Mouse (Mus musculus): Measurements from ENCODE around the gene Pbx2. TPM values are rescaled to one million over a fixed set of nuclear protein-coding genes. Genes with fewer than 3 reads are reported as not detected.
A peak's percentile ranks its signal among the peaks of the same experiment; 100 is the strongest.
"Not testable (repeated sequence)": the region's sequence is repeated elsewhere in the genome, so short reads cannot be mapped to it uniquely, and the experiment has no call there.

Pbx2 gene
- polyA plus RNA-seq (2015; fragmentation: Nextera tagmentation; extraction: Ambion mirVana), result 6.1 and 6.5 TPM in 2 replicates

DNA sequence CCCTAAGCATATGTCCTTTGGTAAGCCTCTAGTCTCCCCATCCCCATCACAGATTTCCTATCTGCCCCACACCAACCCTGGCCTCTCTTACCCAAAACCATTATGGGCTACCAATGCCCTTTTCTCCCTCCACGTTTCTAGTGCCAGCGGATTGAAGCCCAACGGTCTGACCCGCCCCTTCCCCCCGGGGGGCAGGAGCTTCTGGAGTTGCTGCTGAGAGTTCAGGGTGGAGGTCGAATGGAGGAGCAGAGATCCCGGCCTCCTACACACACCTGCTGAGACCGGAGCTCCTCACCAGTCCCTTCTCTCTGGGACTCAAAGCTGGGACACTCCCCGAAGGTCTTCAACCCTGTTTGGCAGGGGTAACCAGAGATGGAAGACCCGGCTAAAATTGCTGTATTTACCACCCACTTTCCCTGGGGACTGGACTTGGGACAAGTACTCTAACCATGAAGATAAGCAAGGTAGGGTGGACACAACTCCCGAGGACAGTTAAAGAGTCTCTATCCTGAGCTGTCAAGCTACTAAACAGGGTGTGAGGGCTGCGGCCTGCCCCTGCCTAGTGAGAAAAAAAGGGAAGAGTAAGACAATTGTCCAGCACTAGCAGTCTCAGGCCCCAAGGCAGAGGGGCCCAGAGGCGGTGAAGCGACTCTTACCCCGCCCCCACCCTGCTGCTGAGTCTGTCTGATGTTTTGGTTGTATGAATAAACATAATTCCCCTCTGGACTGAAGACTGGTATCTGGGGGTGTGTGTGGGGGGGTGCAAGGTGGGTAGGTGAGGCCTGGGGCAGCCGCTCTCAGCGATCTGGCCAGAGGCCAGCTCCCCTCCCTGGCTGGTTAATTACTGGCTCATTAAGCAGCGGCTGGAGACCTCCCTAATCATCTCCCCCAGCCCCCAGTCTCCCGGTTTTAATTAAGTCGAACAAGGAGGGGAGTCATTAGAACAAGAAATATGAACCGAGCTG lies at the start of gene Pbx2:
Gene Pbx2 (plus strand): TSS at position 238 of the 965 bp plus-strand sequence.
- TF ChIP-seq CTCF (IDR thresholded peaks at IDR 0.05; ENCODE audit: low read depth), result no peak
- peaks cover 22% of the 10 kb centered on the region; the same call in 1 of the 2 replicates for H3K36me3 ChIP-seq (ENCODE audit: control insufficient read depth, insufficient read depth)
- H3K9ac ChIP-seq (ENCODE audit: low read depth, low read length), result peak within 1 kb of the TSS; percentile 78
- peak within 1 kb of the TSS; percentile 87 for H3K27ac ChIP-seq (ENCODE audit: low read depth, low read length)
- WGBS, result 10% methylated on average over 21 of the region's 21 CpGs
- H3K9me3 ChIP-seq (ENCODE audit: control insufficient read depth), result no peaks in the 10 kb centered on the region
- no peak for ATAC-seq
- peak within 1 kb of the TSS; percentile 99 for H3K4me2 ChIP-seq (replicated peaks; ENCODE audit: low read depth)
- no peaks in the 10 kb centered on the region for H3K27me3 ChIP-seq (replicated peaks; ENCODE audit: control insufficient read depth, insufficient read depth, low read length)
- peaks cover 8% of the 10 kb centered on the region; the same call in 1 of the 2 replicates for H3K4me1 ChIP-seq (replicated peaks; ENCODE audit: control insufficient read depth, insufficient read depth, low read length)
- H3K4me3 ChIP-seq (ENCODE audit: low read depth, low read length), result peak within 1 kb of the TSS; percentile 69

- not testable (repeated sequence) for H3K4me1 ChIP-seq (replicated peaks; ENCODE audit: control insufficient read depth, insufficient read depth, low read length); H3K27ac ChIP-seq (ENCODE audit: low read depth, low read length); H3K9ac ChIP-seq (ENCODE audit: low read depth, low read length); H3K9me3 ChIP-seq (ENCODE audit: control insufficient read depth); ATAC-seq; H3K4me2 ChIP-seq (replicated peaks; ENCODE audit: low read depth); H3K27me3 ChIP-seq (replicated peaks; ENCODE audit: control insufficient read depth, insufficient read depth, low read length); H3K4me3 ChIP-seq (ENCODE audit: low read depth, low read length); H3K36me3 ChIP-seq (ENCODE audit: control insufficient read depth, insufficient read depth)
- 94% methylated on average over 12 of the region's 13 CpGs for WGBS
Observed at GRCm38 (mm10) chr17:34543567-34543966, 47.5 kb upstream of the Pbx2 start.

DNA sequence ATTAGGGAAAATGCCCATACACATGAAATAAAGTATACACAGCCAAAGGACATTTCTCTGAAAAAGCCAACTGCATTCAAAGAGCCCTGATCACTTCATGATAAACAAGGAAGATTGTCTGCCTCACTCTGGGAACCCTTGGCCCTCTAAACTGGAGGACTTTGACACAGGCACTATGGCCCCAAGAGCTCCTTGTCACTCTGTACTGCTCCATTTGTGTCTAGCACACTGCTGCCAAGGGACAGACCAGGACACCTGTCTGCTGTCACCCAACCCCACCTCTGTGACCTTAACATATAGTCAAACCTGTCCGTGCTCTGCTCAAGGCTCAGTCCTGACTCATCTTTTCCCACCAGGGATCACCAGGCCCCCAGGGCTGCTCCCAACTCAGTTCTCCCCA lies 44.3 kb upstream of the Pbx2 start:
- peak overlapping the region; percentile 37; the same call in 1 of the 2 replicates for H3K4me2 ChIP-seq (replicated peaks; ENCODE audit: low read depth)
- no peaks in the 10 kb centered on the region; the same call in 1 of the 2 replicates for H3K4me1 ChIP-seq (replicated peaks; ENCODE audit: control insufficient read depth, insufficient read depth, low read length)
- no peaks in the 10 kb centered on the region for H3K36me3 ChIP-seq (ENCODE audit: control insufficient read depth, insufficient read depth)
- H3K27ac ChIP-seq (ENCODE audit: low read depth, low read length), result peak overlapping the region; percentile 57; the same call in 1 of the 2 replicates
- no peak overlapping the region for H3K9ac ChIP-seq (ENCODE audit: low read depth, low read length)
- ATAC-seq, result peak; percentile 77
- no peaks in the 10 kb centered on the region for H3K9me3 ChIP-seq (ENCODE audit: control insufficient read depth)
- WGBS, result 53% methylated on average over 1 of the region's 1 CpGs
- no peak overlapping the region for H3K4me3 ChIP-seq (ENCODE audit: low read depth, low read length)
- TF ChIP-seq CTCF (IDR thresholded peaks at IDR 0.05; ENCODE audit: low read depth), result no peak
- no peaks in the 10 kb centered on the region for H3K27me3 ChIP-seq (replicated peaks; ENCODE audit: control insufficient read depth, insufficient read depth, low read length)

DNA sequence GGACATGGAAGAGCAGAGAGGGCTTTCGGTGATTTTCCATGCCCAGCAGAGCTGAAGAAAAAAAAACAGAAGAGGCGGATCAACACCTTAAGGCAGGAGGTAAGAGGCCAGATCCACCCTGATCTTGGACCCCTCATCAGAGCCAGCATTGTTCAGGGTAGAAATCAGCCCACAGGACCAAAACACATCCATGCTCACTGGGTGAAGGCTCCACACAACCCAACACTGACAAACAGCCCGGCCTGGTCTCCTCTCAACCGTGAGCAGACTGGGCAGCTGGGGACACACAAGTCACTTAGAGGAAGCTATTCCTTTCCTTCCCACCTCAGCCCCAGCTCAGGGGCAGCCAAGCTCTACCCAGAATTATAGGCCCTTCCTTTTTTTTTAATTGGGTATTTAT lies 43.5 kb upstream of the Pbx2 start:
- Histone ChIP-seq H3K4me1 (replicated peaks; ENCODE audit: control insufficient read depth, insufficient read depth, low read length) (no peaks in the 10 kb centered on the region; the same call in 1 of the 2 replicates), H3K27ac (ENCODE audit: low read depth, low read length) (peak overlapping the region; percentile 57; the same call in 1 of the 2 replicates), H3K4me2 (replicated peaks; ENCODE audit: low read depth) (peak overlapping the region; percentile 37; the same call in 1 of the 2 replicates), H3K4me3 (ENCODE audit: low read depth, low read length) (no peak overlapping the region), H3K9ac (ENCODE audit: low read depth, low read length) (no peak overlapping the region), H3K27me3 (replicated peaks; ENCODE audit: control insufficient read depth, insufficient read depth, low read length) (no peaks in the 10 kb centered on the region), H3K36me3 (ENCODE audit: control insufficient read depth, insufficient read depth) (no peaks in the 10 kb centered on the region), H3K9me3 (ENCODE audit: control insufficient read depth) (no peaks in the 10 kb centered on the region)
- TF ChIP-seq CTCF (IDR thresholded peaks at IDR 0.05; ENCODE audit: low read depth), result no peak
- WGBS, result 95% methylated on average over 4 of the region's 4 CpGs
- no peak for ATAC-seq

DNA sequence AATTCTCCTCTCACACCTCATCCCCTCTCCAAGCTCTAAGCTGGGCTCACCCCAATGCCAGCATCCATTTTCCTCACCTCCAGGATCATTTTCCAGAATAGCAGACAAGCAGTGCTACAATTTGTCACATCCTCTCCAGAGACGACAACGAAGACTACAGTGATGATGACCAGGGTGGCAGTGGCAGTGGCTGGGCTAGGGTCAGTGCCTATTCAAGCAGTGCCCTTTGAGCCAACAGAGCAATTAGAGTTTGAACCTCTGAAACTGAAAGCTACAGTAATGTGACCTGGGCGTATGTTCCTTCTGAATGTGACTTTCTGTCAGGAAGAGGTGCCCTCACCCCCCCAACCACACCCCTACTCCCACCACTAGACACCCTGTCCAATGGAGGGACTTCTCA lies 41.9 kb upstream of the Pbx2 start:
- H3K36me3 ChIP-seq (ENCODE audit: control insufficient read depth, insufficient read depth), result no peaks in the 10 kb centered on the region
- WGBS, result 43% methylated on average over 3 of the region's 3 CpGs
- TF ChIP-seq CTCF (IDR thresholded peaks at IDR 0.05; ENCODE audit: low read depth), result no peak
- H3K4me2 ChIP-seq (replicated peaks; ENCODE audit: low read depth), result peak overlapping the region; percentile 57
- H3K4me1 ChIP-seq (replicated peaks; ENCODE audit: control insufficient read depth, insufficient read depth, low read length), result no peaks in the 10 kb centered on the region; the same call in 1 of the 2 replicates
- 0 out of 2 replicates have a peak overlapping the region, but pooled peaks have one; percentile 18 for H3K9ac ChIP-seq (ENCODE audit: low read depth, low read length)
- no peaks in the 10 kb centered on the region for H3K9me3 ChIP-seq (ENCODE audit: control insufficient read depth)
- H3K27ac ChIP-seq (ENCODE audit: low read depth, low read length), result peak overlapping the region; percentile 76
- H3K27me3 ChIP-seq (replicated peaks; ENCODE audit: control insufficient read depth, insufficient read depth, low read length), result no peaks in the 10 kb centered on the region
- peak; percentile 67 for ATAC-seq
- H3K4me3 ChIP-seq (ENCODE audit: low read depth, low read length), result peak overlapping the region; percentile 27; the same call in 1 of the 2 replicates

GRCm38 (mm10) chr17:34549843-34550242 lies 41.2 kb upstream of the Pbx2 start:
- no peak for TF ChIP-seq CTCF (IDR thresholded peaks at IDR 0.05; ENCODE audit: low read depth)
- Histone ChIP-seq H3K4me1 (replicated peaks; ENCODE audit: control insufficient read depth, insufficient read depth, low read length) (no peaks in the 10 kb centered on the region; the same call in 1 of the 2 replicates), H3K4me2 (replicated peaks; ENCODE audit: low read depth) (no peak overlapping the region), H3K36me3 (ENCODE audit: control insufficient read depth, insufficient read depth) (no peaks in the 10 kb centered on the region), H3K4me3 (ENCODE audit: low read depth, low read length) (no peak overlapping the region), H3K9me3 (ENCODE audit: control insufficient read depth) (no peaks in the 10 kb centered on the region), H3K27me3 (replicated peaks; ENCODE audit: control insufficient read depth, insufficient read depth, low read length) (no peaks in the 10 kb centered on the region), H3K27ac (ENCODE audit: low read depth, low read length) (no peak overlapping the region), H3K9ac (ENCODE audit: low read depth, low read length) (no peak overlapping the region)
- peak; percentile 74 for ATAC-seq
- WGBS, result 48% methylated on average over 2 of the region's 2 CpGs
